Mouse (Mus musculus) myocyte (in vitro differentiated cells): Measurements from ENCODE around the gene Ano8. TPM values are rescaled to one million over a fixed set of nuclear protein-coding genes. Genes with fewer than 3 reads are reported as not detected.

ENCODE experiments used
- H3K27me3 ChIP-seq: one replicate; pipeline ENCODE4 v1.6.1; 2011; ENCODE audit not compliant: control insufficient read depth, insufficient read depth, insufficient read length
- H3K36me3 ChIP-seq: one replicate; pipeline ENCODE4 v1.6.1; 2011; ENCODE audit not compliant: control insufficient read depth, insufficient read depth
- H3K4me2 ChIP-seq: one replicate; pipeline ENCODE4 v1.6.1; 2011; ENCODE audit warnings: low read depth, control low read depth
- H3K4me3 ChIP-seq: one replicate; pipeline ENCODE4 v1.5.1; 2011; ENCODE audit warnings: mild to moderate bottlenecking, control low read depth, moderate library complexity
- H3K79me2 ChIP-seq: one replicate; pipeline ENCODE4 v1.6.1; 2011; ENCODE audit not compliant: control insufficient read depth, insufficient read depth
- H3ac ChIP-seq: one replicate; pipeline ENCODE4 v1.6.1; 2011; ENCODE audit not compliant: control insufficient read depth, insufficient read length
- CEBPB ChIP-seq: IDR thresholded peaks from 2 replicates; pipeline ENCODE4 v1.6.1; 2011; ENCODE audit warnings: mild to moderate bottlenecking, moderate library complexity; ENCODE audit not compliant: poor library complexity, insufficient read depth, severe bottlenecking
- E2F4 ChIP-seq: IDR thresholded peaks from one replicate; pipeline ENCODE4 v1.6.1; 2011; ENCODE audit warnings: mild to moderate bottlenecking, control low read depth, moderate library complexity; ENCODE audit not compliant: insufficient read depth
- MAX ChIP-seq: IDR thresholded peaks from one replicate; pipeline ENCODE4 v1.6.1; 2011; ENCODE audit warnings: low read depth, mild to moderate bottlenecking, control low read depth
- MYOD1 ChIP-seq, 3 experiments: IDR thresholded peaks; one replicate each; pipeline ENCODE4 v1.6.1; 2011; ENCODE audit warnings: control low read depth in 2 of 3, low read depth in 2 of 3, mild to moderate bottlenecking in 2 of 3, moderate library complexity in 1 of 3; ENCODE audit not compliant: insufficient read length in 2 of 3, control insufficient read depth in 1 of 3
- MYOG ChIP-seq, 3 experiments: IDR thresholded peaks; one replicate each; pipeline ENCODE4 v1.6.1; 2011; ENCODE audit warnings: control low read depth in 2 of 3, low read depth in 2 of 3, mild to moderate bottlenecking in 2 of 3; ENCODE audit not compliant: insufficient read length in 2 of 3, control insufficient read depth in 1 of 3, insufficient read depth in 1 of 3
- POLR2A ChIP-seq: IDR thresholded peaks from one replicate; pipeline ENCODE4 v1.6.1; 2011; ENCODE audit warnings: low read depth, mild to moderate bottlenecking, control low read depth, moderate library complexity; ENCODE audit not compliant: insufficient read length
- POLR2AphosphoS2 ChIP-seq: IDR thresholded peaks from one replicate; pipeline ENCODE4 v1.6.1; 2011; ENCODE audit warnings: low read depth, control low read depth; ENCODE audit not compliant: insufficient read length
- REST ChIP-seq: IDR thresholded peaks from one replicate; pipeline ENCODE4 v1.6.1; 2011; ENCODE audit warnings: mild to moderate bottlenecking, control low read depth, moderate library complexity; ENCODE audit not compliant: insufficient read depth, insufficient read length
- SRF ChIP-seq: IDR thresholded peaks from one replicate; pipeline ENCODE4 v1.6.1; 2011; ENCODE audit warnings: low read depth; ENCODE audit not compliant: control insufficient read depth, insufficient read length
- TCF12 ChIP-seq: IDR thresholded peaks from one replicate; pipeline ENCODE4 v1.6.1; 2011; ENCODE audit warnings: mild to moderate bottlenecking, control low read depth; ENCODE audit not compliant: poor library complexity, insufficient read depth, severe bottlenecking
- TCF3 ChIP-seq: IDR thresholded peaks from one replicate; pipeline ENCODE4 v1.6.1; 2011; ENCODE audit warnings: low read depth, control low read depth; ENCODE audit not compliant: insufficient read length
- USF1 ChIP-seq: IDR thresholded peaks from one replicate; pipeline ENCODE4 v1.6.1; 2011; ENCODE audit warnings: low read depth, mild to moderate bottlenecking, control low read depth, moderate library complexity
- polyA plus RNA-seq: library from polyadenylated mRNA; unstranded; fragments of >200 nt; fragmentation: generic; extraction: Trizol; gene quantifications from one replicate; pipeline ENCODE4 v1.2.1, GENCODE M21; 2012; ENCODE audit warnings: missing spikeins

Ano8 gene
- polyA plus RNA-seq, 1 experiment: 27.5 TPM

DNA sequence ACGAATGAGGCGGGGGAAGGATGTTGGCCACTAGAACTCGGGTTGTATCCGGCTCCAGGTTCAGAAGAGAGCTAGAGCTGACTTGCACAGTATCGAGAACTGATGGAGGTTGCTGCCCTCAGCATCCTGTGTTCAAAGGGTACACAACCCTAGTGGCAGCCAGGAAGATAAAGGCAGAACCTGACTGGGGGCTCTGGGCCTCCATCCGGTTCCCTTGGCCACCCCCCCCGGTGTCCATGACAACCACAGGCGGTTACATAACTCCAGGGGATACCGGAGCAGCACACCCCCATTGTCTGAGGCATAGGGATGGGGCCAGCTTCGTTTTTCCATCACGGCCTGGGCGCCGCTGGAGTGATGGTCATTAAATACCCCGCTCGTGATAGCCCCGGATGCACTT, 23.0 kb downstream of the Ano8 start:
- no peak for TF ChIP-seq POLR2AphosphoS2
- no peak for TF ChIP-seq TCF12
- TF ChIP-seq E2F4: no peak
- no peak for TF ChIP-seq SRF
- H3K4me2 ChIP-seq: peak overlapping the region; percentile 73
- H3ac ChIP-seq: peak overlapping the region; percentile 31
- H3K4me3 ChIP-seq: peak overlapping the region; percentile 45
- no peaks in the 10 kb centered on the region for H3K27me3 ChIP-seq
- peaks cover 7% of the 10 kb centered on the region for H3K79me2 ChIP-seq
- no peaks in the 10 kb centered on the region for H3K36me3 ChIP-seq

- peak overlapping the region; percentile 73 for H3K4me2 ChIP-seq
- no peaks in the 10 kb centered on the region for H3K36me3 ChIP-seq
- TF ChIP-seq REST: no peak
- TF ChIP-seq SRF: no peak
- no peak for TF ChIP-seq POLR2AphosphoS2
- TF ChIP-seq TCF12: no peak
- no peak for TF ChIP-seq TCF3
- TF ChIP-seq CEBPB: no peak
- no peak for TF ChIP-seq MYOG (IDR thresholded peaks at IDR 0.05; ENCODE audit: control insufficient read depth in 1 of 3, insufficient read depth in 1 of 3, insufficient read length in 2 of 3, low read depth in 2 of 3)
- no peak for TF ChIP-seq POLR2A
- no peak for TF ChIP-seq USF1
- no peak for TF ChIP-seq MAX
- no peak for TF ChIP-seq E2F4
- no peak for TF ChIP-seq MYOD1 (IDR thresholded peaks at IDR 0.05; ENCODE audit: control insufficient read depth in 1 of 3, insufficient read length in 2 of 3, low read depth in 2 of 3)
- H3ac ChIP-seq: no peak overlapping the region
- no peaks in the 10 kb centered on the region for H3K27me3 ChIP-seq
- peaks cover 7% of the 10 kb centered on the region for H3K79me2 ChIP-seq
- H3K4me3 ChIP-seq: peak overlapping the region; percentile 45
Measured at GRCm38 (mm10) chr8:71462191-71462590, 23.6 kb downstream of the Ano8 start.

GRCm38 (mm10) chr8:71461152-71461840, 24.5 kb downstream of the Ano8 start:
- Histone ChIP-seq H3K4me3 (no peak overlapping the region), H3ac (no peak overlapping the region), H3K27me3 (no peaks in the 10 kb centered on the region), H3K36me3 (no peaks in the 10 kb centered on the region), H3K79me2 (peaks cover 7% of the 10 kb centered on the region), H3K4me2 (no peak overlapping the region)
- TF ChIP-seq CEBPB (no peak), POLR2A (no peak)

- no peak overlapping the region for H3ac ChIP-seq
- no peak for TF ChIP-seq CEBPB
- TF ChIP-seq E2F4: no peak
- TF ChIP-seq TCF12: no peak
- TF ChIP-seq USF1: no peak
- no peak for TF ChIP-seq MAX
- no peak for TF ChIP-seq POLR2AphosphoS2
- TF ChIP-seq REST: no peak
- TF ChIP-seq SRF: no peak
- TF ChIP-seq TCF3: no peak
- TF ChIP-seq MYOD1 (IDR thresholded peaks at IDR 0.05; ENCODE audit: control insufficient read depth in 1 of 3, insufficient read length in 2 of 3, low read depth in 2 of 3): no peak
- no peak for TF ChIP-seq POLR2A
- no peak for TF ChIP-seq MYOG (IDR thresholded peaks at IDR 0.05; ENCODE audit: control insufficient read depth in 1 of 3, insufficient read depth in 1 of 3, insufficient read length in 2 of 3, low read depth in 2 of 3)
Measured at GRCm38 (mm10) chr8:71460716-71461115, 25.0 kb downstream of the Ano8 start.

GRCm38 (mm10) chr8:71457659-71458270, 28.0 kb downstream of the Ano8 start:
- Histone ChIP-seq H3K79me2 (peaks cover 7% of the 10 kb centered on the region), H3K36me3 (no peaks in the 10 kb centered on the region), H3K4me3 (no peak overlapping the region), H3K27me3 (no peaks in the 10 kb centered on the region), H3ac (no peak overlapping the region), H3K4me2 (no peak overlapping the region)
- TF ChIP-seq USF1 (no peak), TCF12 (no peak), REST (no peak), SRF (no peak), POLR2AphosphoS2 (no peak), MYOG (IDR thresholded peaks at IDR 0.05; ENCODE audit: control insufficient read depth in 1 of 3, insufficient read depth in 1 of 3, insufficient read length in 2 of 3, low read depth in 2 of 3) (no peak), MYOD1 (IDR thresholded peaks at IDR 0.05; ENCODE audit: control insufficient read depth in 1 of 3, insufficient read length in 2 of 3, low read depth in 2 of 3) (no peak), TCF3 (no peak), CEBPB (no peak), POLR2A (no peak), E2F4 (no peak), MAX (no peak)

More at GRCm38 (mm10) chr8:71460716-71461115, 25.0 kb downstream of the Ano8 start:
- Histone ChIP-seq H3K4me2 (no peak overlapping the region), H3K79me2 (peaks cover 7% of the 10 kb centered on the region), H3K27me3 (no peaks in the 10 kb centered on the region), H3K4me3 (no peak overlapping the region), H3K36me3 (no peaks in the 10 kb centered on the region)
